Mouse (Mus musculus) liver, embryonic 14.5 days (tissue): ENCODE measurements around the gene Prrt4. TPM values are rescaled to one million over a fixed set of nuclear protein-coding genes. Genes with fewer than 3 reads are reported as not detected.
A peak's percentile ranks its signal among the peaks of the same experiment; 100 is the strongest.

ENCODE experiments used
- ATAC-seq: fragments of 200-750 bp; cut with Nextera tagmentation; 2 replicates; pipeline ENCODE4 v1.8.0; 2017; ENCODE audit warnings: moderate number of reproducible peaks, mild to moderate bottlenecking, moderate library complexity; ENCODE audit not compliant: insufficient read depth
- DNase-seq, 3 experiments: peaks; one replicate each; pipeline ENCODE4 v3.0.0-alpha.2; 2012 to 2013; ENCODE audit warnings: low read depth in 3 of 3, low spot score in 3 of 3
- H3K27ac ChIP-seq: fragments of 300-500 bp; sonication (generic); 2 replicates; pipeline ENCODE4 v1.5.1; 2014; ENCODE audit warnings: moderate library complexity, mild to moderate bottlenecking, control low read depth, inconsistent platforms
- H3K27me3 ChIP-seq: fragments of 300-500 bp; sonication (generic); 2 replicates; pipeline ENCODE4 v1.6.1; 2014; ENCODE audit warnings: mild to moderate bottlenecking, low read length, moderate library complexity; ENCODE audit not compliant: control insufficient read depth, insufficient read depth
- H3K36me3 ChIP-seq: fragments of 300-500 bp; sonication (generic); replicated peaks from 2 replicates; pipeline ENCODE4 v1.6.1; 2014; ENCODE audit warnings: low read depth; ENCODE audit not compliant: control insufficient read depth, insufficient read depth
- H3K4me1 ChIP-seq, 2 experiments: fragments of 200-500 bp in 1 of 2; fragments of 300-500 bp in 1 of 2; sonication (generic) in 1 of 2; replicated peaks; 2 replicates each; pipeline ENCODE4 v1.6.1; 2012 to 2014; ENCODE audit warnings: antibody characterized with exemption in 1 of 2, inconsistent platforms in 1 of 2, low read length in 1 of 2; ENCODE audit not compliant: control insufficient read depth in 2 of 2, insufficient read depth in 2 of 2
- H3K4me2 ChIP-seq: fragments of 300-500 bp; sonication (generic); 2 replicates; pipeline ENCODE4 v1.6.1; 2014; ENCODE audit warnings: low read depth, mild to moderate bottlenecking, control low read depth, moderate library complexity
- H3K4me3 ChIP-seq, 2 experiments: fragments of 200-500 bp in 1 of 2; fragments of 300-500 bp in 1 of 2; sonication (generic) in 1 of 2; 2 replicates each; pipeline ENCODE4 v1.5.1; 2012 to 2014; ENCODE audit warnings: low read depth in 2 of 2, low read length in 2 of 2, mild to moderate bottlenecking in 2 of 2, control low read depth in 1 of 2, inconsistent platforms in 1 of 2, moderate library complexity in 1 of 2; ENCODE audit not compliant: insufficient read depth in 1 of 2
- H3K9ac ChIP-seq: fragments of 300-500 bp; sonication (generic); replicated peaks from 2 replicates; pipeline ENCODE4 v1.6.1; 2014; ENCODE audit warnings: mild to moderate bottlenecking, control low read depth, moderate library complexity
- H3K9me3 ChIP-seq: fragments of 300-500 bp; sonication (generic); 2 replicates; pipeline ENCODE4 v1.6.1; 2016; ENCODE audit warnings: low read length, mixed read lengths; ENCODE audit not compliant: control insufficient read depth
- CTCF ChIP-seq: IDR thresholded peaks from 2 replicates; pipeline ENCODE4 v1.5.1; 2016; ENCODE audit warnings: antibody characterized with exemption, low read depth, control low read depth
- EP300 ChIP-seq: IDR thresholded peaks from 2 replicates; pipeline ENCODE4 v1.6.1; 2016; ENCODE audit warnings: antibody characterized with exemption, low read depth
- WGBS: fragments of 180-500 bp; shearing (Covaris S2); extraction: QIAGEN DNeasy Blood & Tissue Kit; methylation state at CpG from one replicate; pipeline ENCODE4 v1.1.7; 2014; ENCODE audit not compliant: insufficient replicate concordance; 5-methylcytosine and 5-hydroxymethylcytosine counted together
- polyA plus RNA-seq, 2 experiments: library from polyadenylated mRNA; depleted of rRNA in 1 of 2; stranded (reverse) in 1 of 2; unstranded in 1 of 2; fragments of >200 nt; fragmentation: Nextera tagmentation in 1 of 2; extraction: Ambion mirVana in 1 of 2; gene quantifications; 2 replicates each; pipeline versions ENCODE4 v1.2.1 to v1.2.3; 2012 to 2014

The Prrt4 gene
- polyA plus RNA-seq, 2 experiments = 0.01 TPM; not detected in 1

- H3K27ac ChIP-seq = no peak overlapping the region
- DNase-seq = peak in 2 of 3 experiments; percentile 17 to 20
- no peak for TF ChIP-seq EP300
- peak; percentile 82 for TF ChIP-seq CTCF
- peak overlapping the region; percentile 67 for H3K4me2 ChIP-seq
- H3K9ac ChIP-seq = no peak overlapping the region
- peaks cover 80% of the 10 kb centered on the region for H3K27me3 ChIP-seq
- peak overlapping the region; percentile 16 to 40; a peak in 3 of 4 replicates for H3K4me3 ChIP-seq
- WGBS = under 1% methylated on average over 40 of the region's 40 CpGs
- no peaks in the 10 kb centered on the region for H3K4me1 ChIP-seq
- H3K36me3 ChIP-seq = no peaks in the 10 kb centered on the region
- no peaks in the 10 kb centered on the region for H3K9me3 ChIP-seq
- ATAC-seq = no peak
These were observed 8.4 kb downstream of the Prrt4 start for GRCm38 (mm10) chr6:29170952-29171388.

DNA sequence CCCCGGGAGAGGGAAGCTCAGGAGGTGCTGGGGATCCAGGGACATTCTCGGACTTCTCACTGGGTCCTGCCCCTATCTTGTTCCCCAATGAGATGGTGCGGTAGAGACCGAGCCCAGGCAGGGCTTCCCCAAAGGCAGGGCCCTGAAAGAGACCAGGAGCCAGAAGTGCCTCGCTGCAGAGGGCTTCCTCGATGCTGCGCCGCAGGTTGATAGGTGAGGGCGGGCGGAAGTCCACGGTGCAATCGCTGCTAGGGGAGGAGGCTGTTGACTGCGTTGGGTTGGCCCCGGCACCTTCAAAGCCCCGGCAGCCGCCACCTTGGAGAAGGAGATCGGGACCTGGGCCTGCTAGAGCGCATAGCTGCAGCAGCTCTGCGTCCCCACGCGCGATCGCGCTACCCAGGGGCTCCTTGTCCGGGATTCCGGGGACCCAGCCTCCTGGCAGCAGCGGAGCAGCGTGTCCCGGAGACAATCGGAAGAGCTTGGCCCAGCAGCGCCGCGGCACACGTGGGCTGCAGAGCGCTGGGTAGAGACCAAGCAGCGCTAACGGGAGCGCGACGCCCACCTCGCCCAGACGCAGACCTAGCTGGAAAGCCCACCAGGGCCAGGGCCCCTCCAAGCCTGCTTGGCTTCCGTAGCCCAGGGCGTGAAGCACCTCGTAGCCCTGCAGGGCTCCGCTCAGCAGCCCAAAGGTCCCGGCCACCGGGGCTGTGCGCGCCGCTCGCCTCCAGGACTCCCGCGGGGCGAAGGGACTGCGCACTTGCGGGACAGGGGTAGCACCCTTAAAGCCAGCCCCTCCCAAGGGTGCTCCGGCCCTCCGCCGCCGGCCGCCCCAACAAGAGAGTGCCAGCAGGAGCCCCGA is 9.1 kb downstream of the Prrt4 start:
- H3K9ac ChIP-seq = no peak overlapping the region
- H3K4me3 ChIP-seq = peak overlapping the region in 1 of 2 experiments; percentile 40; a peak in 2 of 4 replicates
- H3K9me3 ChIP-seq = no peaks in the 10 kb centered on the region
- H3K36me3 ChIP-seq = no peaks in the 10 kb centered on the region
- H3K4me1 ChIP-seq = no peaks in the 10 kb centered on the region
- peaks cover 79% of the 10 kb centered on the region for H3K27me3 ChIP-seq
- no peak for DNase-seq
- 1% methylated on average over 63 of the region's 63 CpGs for WGBS
- peak overlapping the region; percentile 67 for H3K4me2 ChIP-seq
- H3K27ac ChIP-seq = no peak overlapping the region
- no peak; the same call in 1 of the 2 replicates for ATAC-seq
- no peak for TF ChIP-seq EP300
- no peak for TF ChIP-seq CTCF

GRCm38 (mm10) chr6:29169675-29170062 is 9.7 kb downstream of the Prrt4 start:
- Histone ChIP-seq H3K9ac (no peak overlapping the region), H3K27me3 (peaks cover 80% of the 10 kb centered on the region), H3K4me3 (no peak overlapping the region), H3K36me3 (no peaks in the 10 kb centered on the region), H3K4me2 (no peak overlapping the region), H3K9me3 (no peaks in the 10 kb centered on the region), H3K4me1 (no peaks in the 10 kb centered on the region), H3K27ac (no peak overlapping the region)
- no peak for ATAC-seq
- no peak for TF ChIP-seq CTCF
- no peak for TF ChIP-seq EP300
- DNase-seq = no peak
- WGBS = 6% methylated on average over 12 of the region's 12 CpGs

DNA sequence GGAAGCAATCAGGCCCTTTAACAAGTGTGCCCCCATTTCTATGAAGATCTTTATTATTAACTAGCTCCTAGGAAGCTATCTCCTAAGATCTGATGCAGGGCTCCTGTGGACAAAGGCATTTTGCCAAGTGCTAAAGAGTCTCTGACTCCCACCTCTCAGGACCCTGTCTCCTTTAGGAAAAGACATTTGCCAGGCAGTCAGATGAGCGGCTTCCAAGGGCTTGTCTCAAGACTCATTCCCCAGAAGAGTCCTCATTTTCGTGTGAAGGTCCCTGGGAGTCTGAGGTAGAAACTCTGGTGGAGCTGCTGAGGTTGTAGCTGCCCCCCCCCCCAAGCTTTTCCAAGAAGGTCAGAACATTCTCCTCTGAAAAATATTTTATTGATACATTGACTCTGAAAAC is 10.5 kb downstream of the Prrt4 start:
- peaks cover 0 to under 1% of the 10 kb centered on the region in 2 experiments; a peak in 1 of 4 replicates for H3K4me1 ChIP-seq
- no peaks in the 10 kb centered on the region for H3K9me3 ChIP-seq
- H3K9ac ChIP-seq = no peak overlapping the region
- peaks cover 73% of the 10 kb centered on the region for H3K27me3 ChIP-seq
- WGBS = 19% methylated on average over 2 of the region's 2 CpGs
- no peak for ATAC-seq
- TF ChIP-seq EP300 (no peak), CTCF (no peak)
- no peaks in the 10 kb centered on the region for H3K36me3 ChIP-seq
- no peak overlapping the region for H3K4me3 ChIP-seq
- no peak for DNase-seq
- no peak overlapping the region for H3K4me2 ChIP-seq
- H3K27ac ChIP-seq = no peak overlapping the region

- H3K4me3 ChIP-seq = no peak overlapping the region
- no peak for ATAC-seq
- H3K27ac ChIP-seq = no peak overlapping the region
These were observed 13.2 kb downstream of the Prrt4 start for GRCm38 (mm10) chr6:29166196-29166595.

More at GRCm38 (mm10) chr6:29166196-29166595, 13.2 kb downstream of the Prrt4 start:
- H3K9ac ChIP-seq = no peak overlapping the region
- no peak overlapping the region for H3K4me2 ChIP-seq
- TF ChIP-seq EP300 (no peak), CTCF (peak; percentile 51; the same call in 1 of the 2 replicates)
- H3K4me1 ChIP-seq = peaks cover 3 to 5% of the 10 kb centered on the region in 2 experiments; a peak in 3 of 4 replicates
- WGBS = 0% methylated on average over 1 of the region's 1 CpGs
- H3K27me3 ChIP-seq = peaks cover 49% of the 10 kb centered on the region
- H3K36me3 ChIP-seq = no peaks in the 10 kb centered on the region
- no peaks in the 10 kb centered on the region for H3K9me3 ChIP-seq
- peak in 1 of 3 experiments; percentile 26 for DNase-seq
